Mouse (Mus musculus): ENCODE data around the gene Mfsd4b3. TPM values are rescaled to one million over a fixed set of nuclear protein-coding genes. Genes with fewer than 3 reads are reported as not detected.

The Mfsd4b3 gene
- total RNA-seq, 1 experiment from 2014 or later: 7.6 TPM

GRCm38 (mm10) chr10:39912616-39913015 lies 47.3 kb downstream of the Mfsd4b3 start:
- no peak for DNase-seq

GRCm38 (mm10) chr10:39908768-39909441 lies 51.0 kb downstream of the Mfsd4b3 start:
- no peak for DNase-seq

GRCm38 (mm10) chr10:39906799-39907658 lies 52.9 kb downstream of the Mfsd4b3 start:
- DNase-seq: no peak

GRCm38 (mm10) chr10:39904191-39904590 lies 55.8 kb downstream of the Mfsd4b3 start:
- no peak for DNase-seq

- peak; percentile 89 for DNase-seq
These were observed 61.0 kb downstream of the Mfsd4b3 start, which contains the start of gene Mfsd4b4 for GRCm38 (mm10) chr10:39898874-39899371. Mfsd4b4 (minus strand) TSS chr10:39899238.

Other genes starting within 250 kb of the Mfsd4b3 start
- gene Rev3l, start 228.0 kb downstream of the Mfsd4b3 start, total RNA-seq (2021): 27.6 and 31.1 TPM in 2 replicates
- 11.3 and 16.2 TPM in 2 replicates for gene Mfsd4b4, start 60.9 kb downstream of the Mfsd4b3 start, total RNA-seq (2021)
- 0.43 TPM in 2 replicates for gene Mfsd4b2, start 33.2 kb downstream of the Mfsd4b3 start, total RNA-seq (2021)
- gene Mfsd4b5, start 26.5 kb upstream of the Mfsd4b3 start, total RNA-seq (2021): 0.81 and 1.0 TPM in 2 replicates
- gene Mfsd4b1, start 65.1 kb upstream of the Mfsd4b3 start, total RNA-seq (2021): 2.8 TPM in 2 replicates
- gene Slc16a10, start 182.1 kb upstream of the Mfsd4b3 start, total RNA-seq (2021): 23.2 and 25.2 TPM in 2 replicates